Mouse (Mus musculus) forebrain, embryonic 16.5 days (tissue): ENCODE measurements around the gene Emp3. TPM values are rescaled to one million over a fixed set of nuclear protein-coding genes. Genes with fewer than 3 reads are reported as not detected.

Source experiments
- ATAC-seq: fragments of 200-750 bp; cut with Nextera tagmentation; 2 replicates; pipeline ENCODE4 v1.8.0; 2017; ENCODE audit warnings: mild to moderate bottlenecking, moderate library complexity
- H3K27ac ChIP-seq: fragments of 300-500 bp; sonication (generic); 2 replicates; pipeline ENCODE4 v1.5.1; 2014; ENCODE audit warnings: low read length, control low read depth
- H3K27me3 ChIP-seq: fragments of 300-500 bp; sonication (generic); replicated peaks from 2 replicates; pipeline ENCODE4 v1.6.1; 2014; ENCODE audit warnings: low read length; ENCODE audit not compliant: control insufficient read depth, insufficient read depth
- H3K36me3 ChIP-seq: fragments of 300-500 bp; sonication (generic); 2 replicates; pipeline ENCODE4 v1.6.1; 2014; ENCODE audit not compliant: control insufficient read depth, insufficient read depth
- H3K4me1 ChIP-seq: fragments of 300-500 bp; sonication (generic); replicated peaks from 2 replicates; pipeline ENCODE4 v1.6.1; 2014; ENCODE audit warnings: low read length; ENCODE audit not compliant: control insufficient read depth, insufficient read depth
- H3K4me2 ChIP-seq: fragments of 300-500 bp; sonication (generic); 2 replicates; pipeline ENCODE4 v1.6.1; 2014; ENCODE audit warnings: mild to moderate bottlenecking, low read length, control low read depth
- H3K4me3 ChIP-seq: fragments of 300-500 bp; sonication (generic); replicated peaks from 2 replicates; pipeline ENCODE4 v1.5.1; 2014; ENCODE audit warnings: mild to moderate bottlenecking, low read length, control low read depth
- H3K9ac ChIP-seq: fragments of 300-500 bp; sonication (generic); replicated peaks from 2 replicates; pipeline ENCODE4 v1.6.1; 2014; ENCODE audit warnings: low read depth, low read length, control low read depth
- H3K9me3 ChIP-seq: fragments of 300-500 bp; sonication (generic); 2 replicates; pipeline ENCODE4 v1.6.1; 2016; ENCODE audit warnings: low read length; ENCODE audit not compliant: control insufficient read depth
- WGBS: fragments of 180-500 bp; shearing (Covaris S2); extraction: QIAGEN DNeasy Blood & Tissue Kit; methylation state at CpG from one replicate; pipeline ENCODE4 v1.1.7; 2014; 5-methylcytosine and 5-hydroxymethylcytosine counted together
- polyA plus RNA-seq: library from polyadenylated mRNA; unstranded; fragments of >200 nt; fragmentation: Nextera tagmentation; extraction: Ambion mirVana; gene quantifications from 2 replicates; pipeline ENCODE4 v1.2.1, GENCODE M21; 2015

Emp3 gene
- polyA plus RNA-seq, 1 experiment from 2014 or later = 19.2 TPM

DNA sequence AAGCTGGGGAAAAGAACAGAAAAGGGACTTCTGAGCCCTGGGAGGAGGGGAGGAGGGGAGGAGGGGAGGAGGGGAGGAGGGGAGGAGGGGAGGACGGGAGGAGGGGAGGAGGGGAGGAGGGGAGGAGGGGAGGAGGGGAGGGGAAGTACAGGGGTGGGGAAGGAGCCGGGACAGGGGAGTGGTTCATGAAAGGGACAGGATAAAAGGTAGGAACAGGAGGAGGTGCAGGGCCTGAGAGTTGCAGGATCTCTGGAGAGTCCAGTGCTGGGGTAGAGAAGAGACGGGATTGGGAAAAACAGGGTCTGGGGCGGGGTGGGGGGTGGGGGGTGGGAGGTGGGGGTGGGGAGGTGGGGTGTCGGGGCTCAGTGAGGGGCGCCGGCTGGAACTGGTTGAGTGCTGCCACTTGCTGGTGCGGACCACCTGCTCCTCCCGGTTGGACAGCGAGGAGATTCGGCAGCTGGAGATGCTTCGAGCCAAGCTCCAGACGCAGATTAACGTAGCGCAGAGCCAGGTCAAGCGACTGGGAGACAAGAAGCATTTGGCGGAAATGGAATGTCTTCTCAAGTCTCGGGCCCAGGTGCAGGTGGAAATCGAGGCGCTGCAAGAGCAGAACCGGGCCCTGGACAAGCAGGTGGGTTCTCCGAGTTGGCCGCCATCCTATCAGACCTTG lies 7.6 kb upstream of the Emp3 start:
- Histone ChIP-seq H3K4me1 (0 out of 2 replicates have a peak, but pooled peaks cover 3% of the 10 kb centered on the region), H3K4me3 (peak overlapping the region; percentile 19; the same call in 1 of the 2 replicates), H3K36me3 (no peaks in the 10 kb centered on the region), H3K9ac (no peak overlapping the region), H3K4me2 (peak overlapping the region; percentile 29; the same call in 1 of the 2 replicates), H3K27ac (no peak overlapping the region), H3K27me3 (0 out of 2 replicates have a peak, but pooled peaks cover 2% of the 10 kb centered on the region), H3K9me3 (0 out of 2 replicates have a peak, but pooled peaks cover 2% of the 10 kb centered on the region)
- no peak for ATAC-seq
- WGBS = 14% methylated on average over 20 of the region's 23 CpGs

DNA sequence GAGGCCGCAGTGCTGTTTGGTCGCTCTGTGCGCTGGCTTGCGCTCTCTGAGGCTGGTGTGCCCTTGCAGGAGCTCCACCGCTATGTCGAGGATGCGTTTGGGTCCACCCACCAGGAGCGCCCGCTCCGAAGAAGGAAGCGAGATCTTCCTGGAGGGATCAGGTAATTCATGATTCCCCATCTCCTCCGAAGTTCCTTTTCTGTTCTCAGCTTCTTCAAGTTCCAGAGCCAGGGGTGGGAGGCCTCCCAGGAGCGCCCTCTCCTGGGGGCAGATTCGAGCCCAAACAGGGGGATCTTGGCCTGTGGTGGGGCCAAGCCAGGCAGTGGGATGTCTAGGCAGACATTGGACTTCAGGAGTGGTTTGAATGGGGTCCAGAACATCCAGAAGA lies 3.2 kb upstream of the Emp3 start:
- Histone ChIP-seq H3K36me3 (no peaks in the 10 kb centered on the region), H3K27me3 (0 out of 2 replicates have a peak, but pooled peaks cover 2% of the 10 kb centered on the region), H3K9ac (no peak overlapping the region; the same call in 1 of the 2 replicates), H3K4me3 (peak overlapping the region; percentile 10), H3K9me3 (no peaks in the 10 kb centered on the region), H3K27ac (no peak overlapping the region), H3K4me1 (peaks cover 10% of the 10 kb centered on the region), H3K4me2 (peak overlapping the region; percentile 74)
- ATAC-seq = no peak
- 12% methylated on average over 14 of the region's 14 CpGs for WGBS

GRCm38 (mm10) chr7:45923762-45924428 lies 2.7 kb upstream of the Emp3 start, which contains the start of gene Ccdc114:
Ccdc114 (plus strand) TSS chr7:45924072.
- Histone ChIP-seq H3K4me1 (peaks cover 10% of the 10 kb centered on the region), H3K4me3 (peak within 1 kb of the TSS; percentile 54), H3K9me3 (no peaks in the 10 kb centered on the region), H3K9ac (peak within 1 kb of the TSS; percentile 56), H3K27ac (peak within 1 kb of the TSS; percentile 86), H3K27me3 (0 out of 2 replicates have a peak, but pooled peaks cover 2% of the 10 kb centered on the region), H3K4me2 (peak within 1 kb of the TSS; percentile 74), H3K36me3 (no peaks in the 10 kb centered on the region)
- peak; percentile 6; the same call in 1 of the 2 replicates for ATAC-seq
- 7% methylated on average over 24 of the region's 24 CpGs for WGBS

GRCm38 (mm10) chr7:45922928-45923761 lies 1.9 kb upstream of the Emp3 start:
- H3K9me3 ChIP-seq = no peaks in the 10 kb centered on the region
- peak overlapping the region; percentile 54 for H3K4me3 ChIP-seq
- 1% methylated on average over 37 of the region's 37 CpGs for WGBS
- H3K9ac ChIP-seq = peak overlapping the region; percentile 56
- peak; percentile 90 for ATAC-seq
- H3K4me2 ChIP-seq = peak overlapping the region; percentile 74
- 0 out of 2 replicates have a peak, but pooled peaks cover 2% of the 10 kb centered on the region for H3K27me3 ChIP-seq
- peak overlapping the region; percentile 86 for H3K27ac ChIP-seq
- no peaks in the 10 kb centered on the region for H3K36me3 ChIP-seq
- H3K4me1 ChIP-seq = peaks cover 10% of the 10 kb centered on the region

GRCm38 (mm10) chr7:45921950-45922600 lies 871 bp upstream of the Emp3 start:
- Histone ChIP-seq H3K27me3 (no peaks in the 10 kb centered on the region), H3K36me3 (no peaks in the 10 kb centered on the region), H3K4me1 (peaks cover 18% of the 10 kb centered on the region), H3K9ac (peak overlapping the region; percentile 56; the same call in 1 of the 2 replicates), H3K4me3 (no peak overlapping the region), H3K4me2 (peak overlapping the region; percentile 74), H3K27ac (peak overlapping the region; percentile 86; the same call in 1 of the 2 replicates), H3K9me3 (no peaks in the 10 kb centered on the region)
- ATAC-seq = no peak
- WGBS = 89% methylated on average over 12 of the region's 12 CpGs

- ATAC-seq = no peak
- no peaks in the 10 kb centered on the region for H3K36me3 ChIP-seq
- H3K4me2 ChIP-seq = no peak overlapping the region
- 57% methylated on average over 9 of the region's 9 CpGs for WGBS
- no peak overlapping the region for H3K4me3 ChIP-seq
- H3K9ac ChIP-seq = no peak overlapping the region
- no peaks in the 10 kb centered on the region for H3K27me3 ChIP-seq
- H3K4me1 ChIP-seq = peaks cover 31% of the 10 kb centered on the region
- H3K27ac ChIP-seq = no peak overlapping the region
- no peaks in the 10 kb centered on the region for H3K9me3 ChIP-seq
Measured at GRCm38 (mm10) chr7:45920583-45921241, 492 bp downstream of the Emp3 start.

DNA sequence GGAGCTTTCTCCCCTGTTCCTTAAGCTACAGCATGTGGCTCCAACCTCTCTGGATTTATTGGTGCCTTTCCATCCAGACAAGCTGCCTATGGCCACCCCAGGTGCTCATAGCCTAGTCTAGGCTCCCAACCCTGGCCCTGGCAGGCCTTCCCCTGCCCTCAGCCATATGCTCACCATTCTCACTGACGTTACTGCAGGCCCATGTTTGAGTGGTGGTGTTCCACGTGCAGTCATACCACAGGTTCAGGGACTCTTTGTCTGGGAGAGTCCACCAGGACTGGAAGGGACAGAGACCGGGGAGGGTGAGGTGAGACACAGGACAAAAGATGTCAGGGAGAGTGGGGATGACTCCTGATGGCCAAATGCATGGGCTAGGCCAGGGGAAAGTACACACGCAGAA lies 1.4 kb downstream of the Emp3 start:
- no peak overlapping the region for H3K27ac ChIP-seq
- no peak for ATAC-seq
- no peaks in the 10 kb centered on the region for H3K36me3 ChIP-seq
- no peak overlapping the region for H3K9ac ChIP-seq
- H3K27me3 ChIP-seq = no peaks in the 10 kb centered on the region
- H3K9me3 ChIP-seq = no peaks in the 10 kb centered on the region
- no peak overlapping the region for H3K4me3 ChIP-seq
- H3K4me2 ChIP-seq = no peak overlapping the region
- 84% methylated on average over 4 of the region's 4 CpGs for WGBS
- H3K4me1 ChIP-seq = peaks cover 32% of the 10 kb centered on the region

DNA sequence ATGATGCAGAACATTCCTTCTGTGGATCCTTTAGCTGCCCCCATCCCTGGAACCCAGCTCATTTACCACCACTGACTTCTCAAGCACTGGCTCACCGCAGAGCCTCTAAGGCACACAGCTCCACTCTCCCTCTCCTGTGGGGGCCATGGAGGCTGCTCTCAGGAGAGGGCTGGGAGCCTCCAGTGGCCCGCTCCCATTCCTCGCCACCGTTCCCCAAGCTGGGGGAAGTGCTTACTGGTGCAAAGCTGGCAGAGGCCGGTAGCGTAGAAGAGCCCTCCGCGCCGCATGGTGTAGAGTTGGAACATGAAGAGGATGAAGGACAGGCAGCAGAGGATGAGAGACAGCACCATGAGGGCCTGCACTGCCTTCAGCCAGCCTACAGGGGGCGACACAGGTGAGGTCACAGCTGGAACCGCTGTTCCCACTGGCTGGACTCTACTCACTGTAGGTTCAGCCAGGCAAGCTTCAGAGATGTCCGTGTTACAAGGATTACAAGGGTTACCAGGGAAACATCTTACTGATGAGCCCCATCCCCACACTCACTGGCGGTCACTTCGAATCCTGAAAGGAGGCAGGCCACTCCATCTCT lies 2.0 kb downstream of the Emp3 start:
- WGBS = 68% methylated on average over 14 of the region's 14 CpGs

More for the DNA sequence above, 2.0 kb downstream of the Emp3 start:
- Histone ChIP-seq H3K4me2 (no peak overlapping the region), H3K27me3 (no peaks in the 10 kb centered on the region), H3K9me3 (no peaks in the 10 kb centered on the region), H3K4me3 (no peak overlapping the region), H3K4me1 (peaks cover 32% of the 10 kb centered on the region), H3K36me3 (no peaks in the 10 kb centered on the region), H3K27ac (no peak overlapping the region), H3K9ac (no peak overlapping the region)
- ATAC-seq = no peak
